Mouse (Mus musculus) ovary, adult 2 months (tissue): ENCODE data around the gene Arid3a. TPM values are rescaled to one million over a fixed set of nuclear protein-coding genes. Genes with fewer than 3 reads are reported as not detected.

ENCODE experiments used
- polyA plus RNA-seq: library from polyadenylated mRNA; depleted of rRNA; stranded (reverse); fragments of >200 nt; gene quantifications from 2 replicates; pipeline ENCODE4 v1.2.3, GENCODE M21; 2012; rRNA removed

The Arid3a gene
- polyA plus RNA-seq, result 12.3 and 12.7 TPM in 2 replicates

GRCm38 (mm10) chr10:79926491-79927323 is at the start of gene Arid3a:
Arid3a (plus strand) TSS chr10:79927043.

GRCm38 (mm10) chr10:79886054-79886453 is 40.8 kb upstream of the Arid3a start, which contains the start of gene Elane:
Elane (plus strand) TSS chr10:79886247.

GRCm38 (mm10) chr10:79890670-79891069 is 36.2 kb upstream of the Arid3a start, which contains the start of gene Cfd:
Cfd (plus strand) TSS chr10:79890853.

GRCm38 (mm10) chr10:79908167-79909091 is 18.4 kb upstream of the Arid3a start, which contains the start of gene Med16:
Med16 (minus strand) TSS chr10:79908923.

GRCm38 (mm10) chr10:79910556-79910955 is 16.3 kb upstream of the Arid3a start, which contains the start of gene Gm26602:
Gm26602 (plus strand) TSS chr10:79910856.

GRCm38 (mm10) chr10:79916808-79917531 is 9.9 kb upstream of the Arid3a start, which contains the start of gene Kiss1r:
Kiss1r (plus strand) TSS chr10:79916971.

GRCm38 (mm10) chr10:79920958-79921535 is 5.8 kb upstream of the Arid3a start, which contains the start of gene R3hdm4:
R3hdm4 (minus strand) TSS chr10:79921208.

GRCm38 (mm10) chr10:79959847-79960601 is 33.2 kb downstream of the Arid3a start, which contains the start of gene Wdr18:
Wdr18 (plus strand) TSS chr10:79960152.

GRCm38 (mm10) chr10:79970415-79971182 is 43.8 kb downstream of the Arid3a start, which contains the start of gene Grin3b:
Grin3b (plus strand) TSS chr10:79970715.

GRCm38 (mm10) chr10:79984195-79984816 is 57.5 kb downstream of the Arid3a start, which contains the start of gene Tmem259:
Tmem259 (minus strand) TSS chr10:79984330.

GRCm38 (mm10) chr10:79988506-79989271 is 61.8 kb downstream of the Arid3a start, which contains the start of gene Cnn2:
Cnn2 (plus strand) TSS chr10:79988584.

GRCm38 (mm10) chr10:79996272-79997033 is 69.6 kb downstream of the Arid3a start, which contains the start of gene Abca7:
Abca7 (plus strand) TSS chr10:79996494.

Other genes starting within 250 kb of the Arid3a start
- gene Cdc34, start 244.8 kb upstream of the Arid3a start, polyA plus RNA-seq, result 105 and 140 TPM in 2 replicates
- 0.38 and 0.59 TPM in 2 replicates for gene Gzmm, start 238.0 kb upstream of the Arid3a start, polyA plus RNA-seq
- 812 and 1,288 TPM in 2 replicates for gene Bsg, start 222.6 kb upstream of the Arid3a start, polyA plus RNA-seq
- gene Hcn2, start 210.4 kb upstream of the Arid3a start, polyA plus RNA-seq, result 15.6 and 16.5 TPM in 2 replicates
- 87.5 and 91.0 TPM in 2 replicates for gene Polrmt, start 180.5 kb upstream of the Arid3a start, polyA plus RNA-seq
- gene Fgf22, start 172.0 kb upstream of the Arid3a start, polyA plus RNA-seq, result 0.14 TPM in 1 of 2 replicates, not detected in the other
- 308 and 375 TPM in 2 replicates for gene Rnf126, start 160.1 kb upstream of the Arid3a start, polyA plus RNA-seq
- 44.1 and 45.1 TPM in 2 replicates for gene Fstl3, start 149.8 kb upstream of the Arid3a start, polyA plus RNA-seq
- 0.20 and 0.37 TPM in 2 replicates for gene Prss57, start 136.1 kb upstream of the Arid3a start, polyA plus RNA-seq
- 90.7 and 101 TPM in 2 replicates for gene Palm, start 133.5 kb upstream of the Arid3a start, polyA plus RNA-seq
- gene Misp, start 106.1 kb upstream of the Arid3a start, polyA plus RNA-seq, result 5.1 and 6.2 TPM in 2 replicates
- 420 and 461 TPM in 2 replicates for gene Ptbp1, start 72.6 kb upstream of the Arid3a start, polyA plus RNA-seq
- gene Prtn3, start 52.6 kb upstream of the Arid3a start, polyA plus RNA-seq, result 9.7 and 11.8 TPM in 2 replicates
- 55.3 and 72.1 TPM in 2 replicates for gene Plppr3, start 52.4 kb upstream of the Arid3a start, polyA plus RNA-seq
- gene Elane, start 40.8 kb upstream of the Arid3a start, polyA plus RNA-seq, result 0.20 and 1.7 TPM in 2 replicates
- 3,404 and 4,096 TPM in 2 replicates for gene Cfd, start 36.2 kb upstream of the Arid3a start, polyA plus RNA-seq
- gene Med16, start 18.1 kb upstream of the Arid3a start, polyA plus RNA-seq, result 147 and 148 TPM in 2 replicates
- not detected in 2 replicates for gene Gm26602, start 16.2 kb upstream of the Arid3a start, polyA plus RNA-seq
- 11.7 and 14.4 TPM in 2 replicates for gene Kiss1r, start 10.1 kb upstream of the Arid3a start, polyA plus RNA-seq
- 253 and 262 TPM in 2 replicates for gene R3hdm4, start 5.8 kb upstream of the Arid3a start, polyA plus RNA-seq
- 93.7 and 94.3 TPM in 2 replicates for gene Wdr18, start 33.1 kb downstream of the Arid3a start, polyA plus RNA-seq
- gene Grin3b, start 43.7 kb downstream of the Arid3a start, polyA plus RNA-seq, result 0.26 and 0.77 TPM in 2 replicates
- gene Tmem259, start 57.3 kb downstream of the Arid3a start, polyA plus RNA-seq, result 471 and 485 TPM in 2 replicates
- 287 and 331 TPM in 2 replicates for gene Cnn2, start 61.5 kb downstream of the Arid3a start, polyA plus RNA-seq
- 20.1 and 25.5 TPM in 2 replicates for gene Abca7, start 69.5 kb downstream of the Arid3a start, polyA plus RNA-seq
- 23.1 and 27.9 TPM in 2 replicates for gene Arhgap45, start 89.6 kb downstream of the Arid3a start, polyA plus RNA-seq
- gene Polr2e, start 112.8 kb downstream of the Arid3a start, polyA plus RNA-seq, result 406 and 421 TPM in 2 replicates
- gene Gpx4, start 120.1 kb downstream of the Arid3a start, polyA plus RNA-seq, result 613 and 620 TPM in 2 replicates
- 85.9 and 89.3 TPM in 2 replicates for gene Sbno2, start 178.5 kb downstream of the Arid3a start, polyA plus RNA-seq
- 186 and 203 TPM in 2 replicates for gene Stk11, start 188.8 kb downstream of the Arid3a start, polyA plus RNA-seq
- 1,675 and 3,137 TPM in 2 replicates for gene Atp5d, start 211.6 kb downstream of the Arid3a start, polyA plus RNA-seq
- 58.9 and 61.5 TPM in 2 replicates for gene Cbarp, start 213.8 kb downstream of the Arid3a start, polyA plus RNA-seq
- 221 and 248 TPM in 2 replicates for gene Midn, start 221.2 kb downstream of the Arid3a start, polyA plus RNA-seq
- 166 and 186 TPM in 2 replicates for gene Cirbp, start 238.9 kb downstream of the Arid3a start, polyA plus RNA-seq
- 11.6 and 15.0 TPM in 2 replicates for gene 1600002K03Rik, start 245.9 kb downstream of the Arid3a start, polyA plus RNA-seq